Mouse (Mus musculus): ENCODE data around the gene Nxpe4.
A peak's percentile ranks its signal among the peaks of the same experiment; 100 is the strongest.
"Not testable (repeated sequence)": the region's sequence is repeated elsewhere in the genome, so short reads cannot be mapped to it uniquely, and the experiment has no call there.

The Nxpe4 gene

GRCm38 (mm10) chr9:48241791-48242190, 80.0 kb downstream of the Nxpe4 start:
- DNase-seq: no peak

GRCm38 (mm10) chr9:48242756-48243155, 80.9 kb downstream of the Nxpe4 start:
- no peak for DNase-seq

GRCm38 (mm10) chr9:48244175-48244574, 82.4 kb downstream of the Nxpe4 start:
- no peak for DNase-seq

GRCm38 (mm10) chr9:48245525-48245924, 83.7 kb downstream of the Nxpe4 start:
- DNase-seq: no peak

- no peak for DNase-seq
Measured at GRCm38 (mm10) chr9:48247276-48247675, 85.5 kb downstream of the Nxpe4 start.

GRCm38 (mm10) chr9:48252236-48252635, 90.4 kb downstream of the Nxpe4 start:
- no peak for DNase-seq

GRCm38 (mm10) chr9:48257001-48257400, 95.2 kb downstream of the Nxpe4 start:
- no peak for DNase-seq

- DNase-seq: peak; percentile 43
Measured at GRCm38 (mm10) chr9:48257741-48258423, 96.1 kb downstream of the Nxpe4 start.

GRCm38 (mm10) chr9:48264616-48265015, 102.8 kb downstream of the Nxpe4 start:
- no peak for DNase-seq

- no peak for DNase-seq
Measured at GRCm38 (mm10) chr9:48265491-48265890, 103.7 kb downstream of the Nxpe4 start.

GRCm38 (mm10) chr9:48266286-48267027, 104.6 kb downstream of the Nxpe4 start:
- peak; percentile 62 for DNase-seq

GRCm38 (mm10) chr9:48267028-48267441, 105.2 kb downstream of the Nxpe4 start:
- DNase-seq: peak; percentile 36

GRCm38 (mm10) chr9:48267960-48268359, 106.1 kb downstream of the Nxpe4 start:
- DNase-seq: peak; percentile 17

GRCm38 (mm10) chr9:48276831-48277230, 115.0 kb downstream of the Nxpe4 start:
- DNase-seq: peak; percentile 7

GRCm38 (mm10) chr9:48284221-48284620, 122.4 kb downstream of the Nxpe4 start:
- no peak for DNase-seq

- DNase-seq: no peak
Measured at GRCm38 (mm10) chr9:48290281-48290680, 128.5 kb downstream of the Nxpe4 start.

- DNase-seq: no peak
Measured at GRCm38 (mm10) chr9:48294754-48295153, 132.9 kb downstream of the Nxpe4 start.

- DNase-seq: no peak
Measured at GRCm38 (mm10) chr9:48298983-48299382, 137.2 kb downstream of the Nxpe4 start.

- not testable (repeated sequence) for DNase-seq
Measured at GRCm38 (mm10) chr9:48303564-48303963, 141.7 kb downstream of the Nxpe4 start.

- no peak for DNase-seq
Measured at GRCm38 (mm10) chr9:48311241-48311640, 149.4 kb downstream of the Nxpe4 start.

GRCm38 (mm10) chr9:48314194-48314593, 152.4 kb downstream of the Nxpe4 start:
- no peak for DNase-seq

GRCm38 (mm10) chr9:48315825-48316224, 154.0 kb downstream of the Nxpe4 start:
- no peak for DNase-seq

GRCm38 (mm10) chr9:48326338-48326737, 164.5 kb downstream of the Nxpe4 start:
- DNase-seq: no peak

GRCm38 (mm10) chr9:48329597-48329996, 167.8 kb downstream of the Nxpe4 start:
- no peak for DNase-seq

Measured in cerebellum, adult 9-10 months (tissue).